Mouse (Mus musculus) kidney, postnatal 10 days (tissue): ENCODE data around the gene Slc30a6.
"Not testable (repeated sequence)": the region's sequence is repeated elsewhere in the genome, so short reads cannot be mapped to it uniquely, and the experiment has no call there.

Experiments used
- DNase-seq: peaks from one replicate; pipeline ENCODE4 v3.0.0; 2021; ENCODE audit warnings: mixed read lengths

Gene Slc30a6

DNA sequence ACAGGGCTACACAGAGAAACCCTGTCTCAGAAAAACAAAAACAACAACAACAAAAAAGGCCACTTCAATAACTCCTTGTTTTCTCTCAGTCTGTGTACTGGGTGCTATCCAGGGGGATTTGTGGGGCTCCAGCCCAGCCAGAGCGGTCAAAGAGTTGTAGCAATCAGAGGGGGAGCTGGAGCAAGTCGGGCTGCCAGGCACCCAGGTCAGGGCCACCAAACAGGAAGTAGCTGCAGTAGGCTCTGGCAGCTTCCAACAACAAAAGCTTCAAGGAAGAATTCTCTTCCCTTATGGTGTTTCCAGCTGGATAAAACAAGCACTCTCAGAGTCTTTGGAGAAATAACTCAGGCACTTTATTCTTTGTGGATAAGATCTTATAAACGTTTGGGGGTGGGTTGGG is 58.5 kb downstream of the Slc30a6 start:
- no peak for DNase-seq

DNA sequence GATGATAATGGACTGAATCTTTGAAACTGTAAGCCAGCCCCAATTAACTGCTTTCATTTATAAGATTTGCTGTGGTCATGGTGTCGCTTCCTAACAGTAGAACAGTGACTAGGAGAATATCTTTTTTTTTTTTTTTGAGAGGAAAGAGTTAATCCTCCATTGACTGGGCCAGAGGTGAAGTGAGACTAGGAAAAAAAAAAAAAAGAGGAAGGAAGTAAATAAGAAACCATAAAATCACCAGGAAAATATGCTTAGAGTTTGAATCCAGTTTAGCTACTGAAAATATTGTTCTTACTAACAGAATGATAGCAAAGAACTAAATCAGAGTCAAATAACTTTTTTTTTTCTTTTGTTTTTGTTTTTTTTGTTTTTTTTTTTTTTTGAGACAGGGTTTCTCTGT is 59.3 kb downstream of the Slc30a6 start:
- DNase-seq = no peak

DNA sequence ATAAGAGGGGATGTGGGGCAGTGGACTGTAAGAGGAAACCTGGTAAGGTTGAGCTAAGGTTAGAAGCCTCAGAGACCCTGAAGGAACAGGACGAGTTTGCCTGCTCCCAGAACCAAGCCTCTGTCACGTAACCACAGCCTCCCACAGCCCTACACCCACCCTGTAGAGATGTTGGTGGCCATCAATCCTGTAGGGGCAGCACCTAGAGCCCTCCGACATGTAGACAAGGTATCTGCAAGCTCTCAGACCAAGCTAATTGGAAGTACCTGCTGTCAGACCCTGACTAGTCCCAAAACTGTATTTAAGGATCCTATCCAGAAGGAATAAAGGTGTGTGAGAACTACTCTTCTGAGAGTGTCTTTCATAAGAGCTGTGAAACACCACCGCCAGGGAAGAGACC is 60.0 kb downstream of the Slc30a6 start:
- no peak for DNase-seq

DNA sequence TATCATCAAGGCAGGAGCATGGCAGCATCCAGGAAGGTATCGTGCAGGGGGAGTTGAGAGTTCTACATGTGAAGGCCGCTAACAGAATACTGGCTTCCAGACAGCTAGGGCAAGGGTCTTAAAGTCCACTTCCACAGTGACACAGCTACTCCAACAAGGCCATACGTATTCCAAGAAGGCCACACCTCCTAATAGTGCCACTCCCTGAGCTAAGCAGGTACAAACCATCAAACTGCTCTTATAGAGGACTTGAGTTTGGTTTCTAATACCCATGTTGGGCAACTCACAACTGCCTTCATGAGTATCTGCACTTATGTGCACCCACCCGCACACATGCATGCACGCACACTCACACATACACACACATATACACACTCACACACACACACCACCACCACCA is 61.4 kb downstream of the Slc30a6 start:
- no peak for DNase-seq

DNA sequence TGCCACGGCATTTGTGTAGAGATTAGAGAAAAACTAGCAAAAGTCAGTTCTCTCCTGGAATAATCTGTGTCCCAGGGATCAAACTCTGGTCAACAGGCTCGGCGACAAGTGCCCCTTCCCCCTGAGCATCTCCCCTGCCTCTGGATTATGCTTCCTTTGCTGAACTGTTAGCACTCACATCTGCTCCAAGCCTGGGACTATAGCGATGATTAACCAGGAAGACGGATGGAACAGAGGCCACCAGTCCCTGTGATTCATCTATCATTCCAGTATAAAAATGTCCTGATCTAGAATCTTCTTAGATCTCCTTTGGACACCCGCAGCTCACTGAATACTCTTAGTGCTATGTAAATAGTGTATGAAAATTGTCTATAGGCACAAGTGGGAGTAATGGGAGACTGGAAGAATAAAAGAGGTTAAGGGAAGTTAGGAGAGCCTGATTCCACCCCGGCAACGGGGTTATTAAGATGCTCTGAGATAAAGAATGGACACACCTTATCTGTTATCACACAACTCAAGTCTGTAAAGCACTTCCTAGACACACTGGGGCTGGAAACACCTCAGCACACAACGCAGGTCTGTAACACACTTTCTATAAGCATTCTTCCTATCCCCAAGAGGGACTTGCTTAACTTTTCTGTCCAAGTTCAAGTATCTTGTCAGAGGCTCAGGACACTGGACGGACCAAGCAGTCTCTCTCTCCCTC is 62.7 kb downstream of the Slc30a6 start:
- DNase-seq = no peak

DNA sequence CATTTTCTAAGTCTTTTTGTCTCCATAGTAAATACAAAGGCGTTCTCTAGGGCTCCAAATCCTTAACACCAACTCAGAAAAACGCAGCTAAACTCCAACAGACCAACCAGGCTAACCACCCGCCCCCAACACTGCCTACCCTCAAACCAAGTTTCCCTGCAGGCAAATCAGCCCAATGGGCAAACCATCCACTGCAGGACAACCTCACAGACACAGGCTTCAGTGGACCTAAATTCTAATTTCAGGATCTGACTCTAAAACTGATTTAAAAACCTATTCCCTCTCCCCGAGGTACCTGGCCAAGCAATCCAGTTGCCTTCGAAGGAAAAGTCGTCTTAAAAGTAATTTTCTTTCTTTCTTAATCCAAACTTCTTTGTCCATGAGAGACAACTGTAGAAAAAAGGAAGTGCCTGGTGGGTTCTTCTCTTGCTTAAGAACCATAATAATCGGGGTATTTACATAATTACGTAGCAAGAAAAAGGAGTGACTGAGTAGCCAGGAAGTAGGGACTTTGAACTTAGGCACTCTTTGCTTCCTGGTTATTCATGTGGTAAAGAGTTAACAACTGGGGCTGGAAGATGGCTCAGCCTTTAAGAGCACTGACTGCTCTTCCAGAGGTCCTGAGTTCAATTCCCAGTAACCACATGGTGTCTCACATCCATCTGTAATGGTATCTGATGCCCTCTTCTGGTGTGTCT is 63.5 kb downstream of the Slc30a6 start, which contains the start of gene Nlrc4:
Gene Nlrc4, minus strand, starts transcription at position 432 of the 698 bp plus-strand sequence.
- DNase-seq = no peak

DNA sequence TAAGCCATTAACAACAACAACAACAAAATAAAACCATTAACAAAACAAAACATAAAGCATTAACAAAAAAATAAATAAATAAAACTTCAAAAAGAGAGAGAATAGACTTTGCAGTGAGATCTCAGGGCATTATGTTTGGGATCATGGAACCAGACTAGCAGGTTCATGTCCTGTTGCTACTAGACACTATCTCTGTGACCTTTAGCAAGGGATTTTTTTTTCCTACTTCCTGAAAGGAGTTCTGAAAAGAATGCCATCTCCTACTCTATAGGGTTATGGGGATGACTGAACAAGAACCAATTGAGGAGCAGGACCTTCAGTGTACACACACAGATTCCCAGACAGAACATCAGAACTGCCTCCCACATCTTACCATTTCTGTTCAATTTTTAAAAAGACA is 68.1 kb downstream of the Slc30a6 start:
- no peak for DNase-seq

DNA sequence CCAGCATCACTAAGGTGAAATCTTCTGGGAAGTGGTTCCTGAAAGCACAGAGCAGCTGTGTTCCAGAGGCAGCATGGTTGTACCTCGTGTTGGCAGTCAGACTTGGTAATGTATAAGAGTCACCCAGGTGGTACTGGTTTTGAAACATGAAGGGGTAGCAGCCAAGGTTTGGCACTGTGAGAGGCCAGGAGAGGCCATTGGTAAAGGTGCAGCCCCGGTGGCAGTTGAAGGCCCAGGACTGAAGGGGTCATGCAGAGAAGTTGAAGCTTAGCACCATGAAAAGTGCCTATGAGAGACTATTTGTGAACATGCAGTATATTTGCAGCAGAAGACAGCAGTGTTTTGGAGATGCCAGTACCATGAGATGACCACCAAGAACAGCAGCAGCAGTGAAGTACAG is 72.6 kb downstream of the Slc30a6 start:
- DNase-seq = not testable (repeated sequence)

DNA sequence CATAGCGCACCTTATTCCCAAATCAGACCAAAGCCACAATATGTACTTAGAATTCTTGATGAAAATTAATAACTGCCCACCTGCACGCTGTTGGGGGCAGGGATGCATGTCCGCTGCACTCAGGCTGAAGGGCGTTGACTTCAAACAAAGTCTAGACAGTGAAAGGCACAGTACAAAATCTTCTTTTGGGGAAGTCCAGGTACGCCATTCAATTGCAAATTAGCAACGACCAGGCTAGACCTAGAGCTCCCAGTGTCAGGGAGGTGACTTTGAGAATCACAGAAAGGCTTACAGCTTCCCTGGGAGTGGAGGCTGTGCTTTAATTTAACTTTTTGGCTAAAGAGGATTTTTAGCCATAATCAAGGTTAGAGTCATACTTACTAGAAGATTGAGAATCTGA is 74.7 kb downstream of the Slc30a6 start:
- not testable (repeated sequence) for DNase-seq
